Mouse (Mus musculus) cerebellum, postnatal 4 days (tissue): ENCODE results near the gene Angptl8.
"Not testable (repeated sequence)": the region's sequence is repeated elsewhere in the genome, so short reads cannot be mapped to it uniquely, and the experiment has no call there.

Source experiments
- DNase-seq, 2 experiments: peaks; one replicate each; pipeline ENCODE4 v3.0.0; 2022; ENCODE audit warnings: low spot score in 2 of 2, mixed read lengths in 1 of 2

The Angptl8 gene

GRCm38 (mm10) chr9:21849691-21850677 lies 14.7 kb downstream of the Angptl8 start:
- DNase-seq, result no peak

DNA sequence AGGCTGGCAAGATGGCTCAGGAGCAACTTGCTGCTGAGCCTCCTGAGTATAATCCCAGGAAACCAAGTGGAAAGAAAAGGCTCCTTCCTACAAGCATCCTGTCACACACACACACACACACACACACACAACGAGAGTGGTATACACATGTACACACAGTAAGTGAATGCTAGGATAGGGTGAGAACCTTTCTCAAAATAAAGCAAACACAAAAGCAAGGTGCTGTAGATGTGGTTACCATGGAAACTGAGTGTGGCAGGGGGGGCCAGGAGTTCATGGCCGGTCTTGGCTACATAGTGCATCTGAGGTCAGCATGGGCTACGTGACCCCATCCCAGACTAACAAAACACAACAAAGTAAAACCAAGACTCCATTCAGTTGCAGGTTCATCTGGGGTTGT lies 15.8 kb downstream of the Angptl8 start:
- DNase-seq, result no peak

- DNase-seq, result peak; percentile 70 to 83
These were observed 17.1 kb downstream of the Angptl8 start, which contains the start of gene Dock6 for GRCm38 (mm10) chr9:21852128-21853091. Gene Dock6 (minus strand): TSS chr9:21852635.

- no peak for DNase-seq
These were observed 18.7 kb downstream of the Angptl8 start for GRCm38 (mm10) chr9:21853961-21854360.

GRCm38 (mm10) chr9:21854894-21855293 lies 19.6 kb downstream of the Angptl8 start:
- DNase-seq, result no peak

GRCm38 (mm10) chr9:21857501-21857900 lies 22.2 kb downstream of the Angptl8 start:
- no peak for DNase-seq

- no peak for DNase-seq
These were observed 22.8 kb downstream of the Angptl8 start for GRCm38 (mm10) chr9:21858084-21858483.

- DNase-seq, result no peak
These were observed 24.3 kb downstream of the Angptl8 start for GRCm38 (mm10) chr9:21859606-21860005.

DNA sequence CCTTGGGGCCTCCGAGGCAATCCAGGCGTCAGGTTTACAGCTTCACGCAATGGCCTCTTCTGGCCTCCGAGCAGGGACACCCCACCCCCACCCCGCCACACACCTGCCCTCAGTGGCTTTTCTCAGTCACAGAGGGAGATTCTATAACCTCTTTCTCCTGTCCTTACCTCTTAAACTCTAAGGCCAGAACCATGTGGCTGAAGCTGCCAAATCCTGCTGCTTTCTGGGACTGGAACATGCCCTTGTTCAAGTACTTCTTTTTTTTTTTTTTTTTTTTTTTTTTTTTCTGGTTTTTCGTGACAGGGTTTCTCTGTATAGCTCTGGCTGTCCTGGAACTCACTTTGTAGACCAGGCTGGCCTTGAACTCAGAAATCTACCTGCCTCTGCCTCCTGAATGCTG lies 25.0 kb downstream of the Angptl8 start:
- DNase-seq, result not testable (repeated sequence)

- DNase-seq, result no peak
These were observed 26.9 kb downstream of the Angptl8 start for GRCm38 (mm10) chr9:21862181-21862580.

GRCm38 (mm10) chr9:21865673-21866398 lies 30.5 kb downstream of the Angptl8 start:
- no peak for DNase-seq

DNA sequence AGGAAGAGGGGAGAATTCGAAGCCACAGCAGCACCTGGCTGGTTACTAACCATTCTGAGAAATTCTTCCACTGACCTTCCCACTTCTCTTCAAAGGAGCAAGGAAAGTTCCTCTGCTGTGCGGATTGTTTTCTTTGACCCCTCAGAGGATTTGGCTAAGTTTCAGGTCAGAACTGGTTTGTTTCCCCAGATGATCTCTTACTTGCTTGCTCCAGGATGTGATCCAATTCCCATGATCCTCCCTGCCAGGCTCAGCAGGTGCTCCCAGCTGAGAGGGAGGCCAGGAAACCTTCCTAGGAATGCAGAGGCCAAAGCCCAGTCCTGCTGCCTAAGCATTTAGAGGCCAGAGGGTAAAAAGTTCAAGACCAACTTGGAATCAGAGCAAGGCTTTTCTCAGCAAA lies 31.3 kb downstream of the Angptl8 start:
- no peak for DNase-seq

DNA sequence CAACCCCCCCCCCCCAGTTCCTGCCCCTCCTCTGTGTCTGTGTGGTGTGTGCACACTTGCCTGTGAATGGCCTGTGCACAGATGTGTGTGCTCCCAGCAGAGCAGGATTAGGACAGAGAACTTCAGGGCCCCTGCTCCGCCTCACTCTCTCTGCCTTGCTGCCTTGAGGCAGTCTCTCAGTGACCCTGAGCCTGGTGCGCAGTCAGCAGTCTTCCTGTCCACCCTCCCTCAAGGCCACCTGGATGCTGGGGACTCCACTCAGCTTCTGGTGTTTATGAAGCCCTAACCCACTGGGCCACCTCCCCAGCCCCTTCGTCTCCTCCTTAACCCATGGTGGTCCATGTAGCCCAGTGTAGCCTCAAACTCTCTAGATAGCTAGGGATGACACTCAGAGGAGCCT lies 32.4 kb downstream of the Angptl8 start:
- DNase-seq, result no peak

- peak in 1 of 2 experiments; percentile 49 for DNase-seq
These were observed 34.0 kb downstream of the Angptl8 start for GRCm38 (mm10) chr9:21869290-21869689.

DNA sequence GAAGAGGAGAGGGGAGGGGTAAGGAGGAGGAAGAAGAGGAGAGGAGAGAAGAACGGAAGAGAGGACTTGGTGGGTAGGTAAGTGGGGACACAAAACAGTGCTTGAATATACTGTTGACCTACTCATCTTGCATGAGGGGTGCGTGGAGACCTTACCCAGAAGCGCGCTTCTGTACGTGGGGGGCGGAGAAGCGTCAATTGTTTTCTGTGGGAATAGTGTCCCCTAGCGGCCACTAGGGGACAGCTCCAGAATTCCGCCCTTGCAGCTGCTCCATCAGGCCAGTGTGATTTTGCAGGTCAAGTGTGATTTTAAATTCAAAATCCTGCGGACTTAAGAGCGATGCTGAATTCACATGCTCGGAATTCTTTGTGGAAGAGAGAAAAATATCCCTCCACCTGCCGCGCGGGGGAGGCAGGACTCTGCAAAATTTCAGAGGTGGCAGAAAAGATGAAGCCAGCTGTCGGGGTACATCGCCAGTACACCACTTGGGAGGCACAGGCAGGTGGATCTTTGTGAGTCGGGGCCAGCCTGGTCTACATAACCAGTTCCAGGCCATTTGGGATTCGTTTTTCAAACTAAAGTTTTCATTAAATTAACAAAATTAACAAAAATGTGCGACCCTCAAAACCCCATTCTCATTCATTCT lies 35.7 kb downstream of the Angptl8 start:
- DNase-seq, result peak in 1 of 2 experiments; percentile 49

DNA sequence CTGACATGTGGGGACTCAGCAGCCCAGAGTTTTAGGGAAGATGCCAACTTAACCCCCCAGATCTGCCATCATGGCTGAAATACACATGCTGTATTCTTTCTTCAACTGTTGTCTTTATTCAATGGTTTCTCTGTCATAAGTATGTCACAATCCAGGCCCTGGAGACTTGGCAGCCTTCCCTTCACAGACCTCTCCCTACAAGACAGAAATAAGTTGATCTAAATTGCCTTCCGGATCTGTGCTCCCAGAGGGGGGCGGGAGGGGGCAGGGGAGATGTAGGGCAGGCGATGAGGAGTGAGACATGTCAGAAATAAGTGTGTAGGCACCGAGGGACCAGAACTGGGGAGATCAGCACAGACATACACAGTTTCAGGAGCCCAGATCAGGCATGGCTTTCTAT lies 36.9 kb downstream of the Angptl8 start:
- DNase-seq, result no peak

DNA sequence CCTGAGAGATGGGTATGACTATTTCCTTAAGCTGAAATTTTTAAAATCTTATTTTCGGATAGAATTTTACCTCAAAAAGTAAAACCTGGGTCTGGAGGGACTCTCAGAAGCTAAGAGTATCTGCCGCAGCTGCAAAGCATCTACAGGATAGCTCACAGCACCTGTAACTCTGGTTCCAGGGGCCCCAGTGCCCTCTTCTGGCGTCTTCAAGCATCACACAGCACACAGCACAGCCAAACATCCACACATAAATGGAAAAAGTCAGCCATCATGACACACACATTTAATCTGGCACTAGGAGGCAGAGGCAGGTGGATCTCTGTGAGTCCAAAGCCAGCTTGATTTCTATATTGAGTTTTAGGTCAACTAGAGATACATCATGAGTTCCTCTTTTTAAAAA lies 41.3 kb downstream of the Angptl8 start:
- DNase-seq, result no peak
